Mouse (Mus musculus) hindbrain, embryonic 15.5 days (tissue): ENCODE data around the gene Pard6b. TPM values are rescaled to one million over a fixed set of nuclear protein-coding genes. Genes with fewer than 3 reads are reported as not detected.
"Not testable (repeated sequence)": the region's sequence is repeated elsewhere in the genome, so short reads cannot be mapped to it uniquely, and the experiment has no call there.

Experiments used
- ATAC-seq: fragments of 200-750 bp; cut with Nextera tagmentation; 2 replicates; pipeline ENCODE4 v1.8.0; 2017; ENCODE audit warnings: low read depth, moderate number of reproducible peaks, moderate TSS enrichment; ENCODE audit not compliant: low FRiP score
- H3K27ac ChIP-seq: fragments of 300-500 bp; sonication (generic); replicated peaks from 2 replicates; pipeline ENCODE4 v1.5.1; 2015; ENCODE audit warnings: mild to moderate bottlenecking, inconsistent platforms
- H3K27me3 ChIP-seq: fragments of 300-500 bp; sonication (generic); 2 replicates; pipeline ENCODE4 v1.6.1; 2015; ENCODE audit warnings: control low read depth, inconsistent platforms
- H3K36me3 ChIP-seq: fragments of 300-500 bp; sonication (generic); 2 replicates; pipeline ENCODE4 v1.6.1; 2015; ENCODE audit warnings: control low read depth, inconsistent platforms
- H3K4me1 ChIP-seq: fragments of 300-500 bp; sonication (generic); replicated peaks from 2 replicates; pipeline ENCODE4 v1.6.1; 2015; ENCODE audit warnings: control low read depth, inconsistent platforms
- H3K4me2 ChIP-seq: fragments of 300-500 bp; sonication (generic); 2 replicates; pipeline ENCODE4 v1.6.1; 2015; ENCODE audit warnings: moderate library complexity, mild to moderate bottlenecking, inconsistent platforms
- H3K4me3 ChIP-seq: fragments of 300-500 bp; sonication (generic); 2 replicates; pipeline ENCODE4 v1.5.1; 2015; ENCODE audit warnings: mild to moderate bottlenecking, inconsistent platforms
- H3K9ac ChIP-seq: fragments of 300-500 bp; sonication (generic); 2 replicates; pipeline ENCODE4 v1.6.1; 2015; ENCODE audit warnings: inconsistent platforms
- H3K9me3 ChIP-seq: fragments of 300-500 bp; sonication (generic); 2 replicates; pipeline ENCODE4 v1.6.1; 2016; ENCODE audit warnings: control low read depth, inconsistent platforms
- WGBS: fragments of 180-500 bp; shearing (Covaris S2); methylation state at CpG from one replicate; pipeline ENCODE4 v1.1.7; 2015; 5-methylcytosine and 5-hydroxymethylcytosine counted together
- polyA plus RNA-seq: library from polyadenylated mRNA; unstranded; fragments of >200 nt; fragmentation: Nextera tagmentation; extraction: Ambion mirVana; gene quantifications from 2 replicates; pipeline ENCODE4 v1.2.1, GENCODE M21; 2015

Pard6b gene
- polyA plus RNA-seq, 1 experiment from 2014 or later = 7.2 TPM

GRCm38 (mm10) chr2:168050000-168050942 lies 30.5 kb upstream of the Pard6b start:
- H3K9ac ChIP-seq = 0 out of 2 replicates have a peak overlapping the region, but pooled peaks have one; percentile 33
- peak overlapping the region; percentile 35 for H3K4me3 ChIP-seq
- ATAC-seq = peak; percentile 40; the same call in 1 of the 2 replicates
- H3K4me1 ChIP-seq = peaks cover 14% of the 10 kb centered on the region
- H3K36me3 ChIP-seq = no peaks in the 10 kb centered on the region
- peak overlapping the region; percentile 71 for H3K4me2 ChIP-seq
- no peaks in the 10 kb centered on the region for H3K9me3 ChIP-seq
- H3K27me3 ChIP-seq = peaks cover 33% of the 10 kb centered on the region
- WGBS = under 1% methylated on average over 56 of the region's 56 CpGs
- no peak overlapping the region for H3K27ac ChIP-seq

- H3K36me3 ChIP-seq = no peaks in the 10 kb centered on the region
- no peak overlapping the region for H3K9ac ChIP-seq
- H3K27me3 ChIP-seq = peaks cover 33% of the 10 kb centered on the region
- H3K4me3 ChIP-seq = no peak overlapping the region
- WGBS = 97% methylated on average over 1 of the region's 1 CpGs
- H3K9me3 ChIP-seq = no peaks in the 10 kb centered on the region
- no peak overlapping the region for H3K27ac ChIP-seq
- no peak overlapping the region for H3K4me2 ChIP-seq
- peaks cover 14% of the 10 kb centered on the region for H3K4me1 ChIP-seq
- ATAC-seq = no peak
Measured at GRCm38 (mm10) chr2:168052156-168052555, 28.6 kb upstream of the Pard6b start.

GRCm38 (mm10) chr2:168052689-168053088 lies 28.1 kb upstream of the Pard6b start:
- Histone ChIP-seq H3K4me1 (peaks cover 14% of the 10 kb centered on the region), H3K9me3 (no peaks in the 10 kb centered on the region), H3K27me3 (peaks cover 33% of the 10 kb centered on the region), H3K27ac (no peak overlapping the region), H3K4me3 (no peak overlapping the region), H3K4me2 (no peak overlapping the region), H3K9ac (no peak overlapping the region), H3K36me3 (no peaks in the 10 kb centered on the region)
- no peak for ATAC-seq
- 18% methylated on average over 2 of the region's 2 CpGs for WGBS

DNA sequence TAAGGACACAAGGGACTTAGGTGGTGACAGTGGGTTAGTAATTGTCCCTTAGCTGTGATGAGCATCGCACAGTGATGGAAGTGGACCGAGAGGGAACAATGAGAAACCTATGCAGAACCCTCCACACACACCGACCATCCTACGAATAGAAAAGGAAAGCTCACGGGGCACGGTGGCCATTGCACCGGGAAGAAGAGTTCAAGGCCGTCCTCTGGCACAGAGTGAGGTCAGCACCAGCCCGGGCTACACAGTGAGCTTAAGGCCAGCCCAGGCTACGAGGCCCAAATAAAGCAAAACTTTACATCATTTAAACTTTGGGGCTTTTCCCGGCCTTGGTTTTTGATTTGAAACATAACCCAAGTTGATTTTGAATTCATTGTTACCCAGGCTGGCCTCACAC lies 26.7 kb upstream of the Pard6b start:
- ATAC-seq = no peak
- no peak overlapping the region for H3K4me3 ChIP-seq
- 93% methylated on average over 11 of the region's 11 CpGs for WGBS

GRCm38 (mm10) chr2:168055910-168056665 lies 24.7 kb upstream of the Pard6b start:
- no peak overlapping the region for H3K27ac ChIP-seq
- no peak overlapping the region for H3K4me3 ChIP-seq
- no peaks in the 10 kb centered on the region for H3K4me1 ChIP-seq
- WGBS = 50% methylated on average over 14 of the region's 14 CpGs
- no peak for ATAC-seq
- no peak overlapping the region for H3K4me2 ChIP-seq
- H3K9me3 ChIP-seq = no peaks in the 10 kb centered on the region
- H3K36me3 ChIP-seq = no peaks in the 10 kb centered on the region
- H3K9ac ChIP-seq = no peak overlapping the region
- peaks cover 6% of the 10 kb centered on the region for H3K27me3 ChIP-seq

More for the DNA sequence above, 26.7 kb upstream of the Pard6b start:
- no peaks in the 10 kb centered on the region for H3K36me3 ChIP-seq
- H3K9ac ChIP-seq = no peak overlapping the region
- H3K4me1 ChIP-seq = peaks cover 10% of the 10 kb centered on the region
- no peaks in the 10 kb centered on the region for H3K9me3 ChIP-seq
- no peak overlapping the region for H3K4me2 ChIP-seq
- H3K27me3 ChIP-seq = peaks cover 22% of the 10 kb centered on the region
- no peak overlapping the region for H3K27ac ChIP-seq

DNA sequence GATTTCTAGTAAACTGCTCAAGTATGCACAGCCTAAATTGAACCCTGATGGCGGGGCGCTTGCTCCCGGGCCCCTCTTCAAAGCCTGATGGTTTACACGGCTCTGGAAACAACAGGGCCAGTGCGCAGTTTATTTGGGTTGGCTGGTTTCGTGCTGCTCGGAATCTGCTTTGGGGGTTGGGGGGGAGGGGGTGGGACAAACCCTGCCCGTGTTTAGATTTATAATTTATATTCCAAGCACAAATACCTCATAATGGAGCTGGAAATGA lies 24.2 kb upstream of the Pard6b start:
- Histone ChIP-seq H3K4me3 (no peak overlapping the region), H3K27me3 (peaks cover under 1% of the 10 kb centered on the region), H3K27ac (no peak overlapping the region), H3K4me2 (no peak overlapping the region), H3K36me3 (no peaks in the 10 kb centered on the region), H3K4me1 (no peaks in the 10 kb centered on the region), H3K9me3 (no peaks in the 10 kb centered on the region), H3K9ac (no peak overlapping the region)
- 54% methylated on average over 8 of the region's 8 CpGs for WGBS
- no peak for ATAC-seq

DNA sequence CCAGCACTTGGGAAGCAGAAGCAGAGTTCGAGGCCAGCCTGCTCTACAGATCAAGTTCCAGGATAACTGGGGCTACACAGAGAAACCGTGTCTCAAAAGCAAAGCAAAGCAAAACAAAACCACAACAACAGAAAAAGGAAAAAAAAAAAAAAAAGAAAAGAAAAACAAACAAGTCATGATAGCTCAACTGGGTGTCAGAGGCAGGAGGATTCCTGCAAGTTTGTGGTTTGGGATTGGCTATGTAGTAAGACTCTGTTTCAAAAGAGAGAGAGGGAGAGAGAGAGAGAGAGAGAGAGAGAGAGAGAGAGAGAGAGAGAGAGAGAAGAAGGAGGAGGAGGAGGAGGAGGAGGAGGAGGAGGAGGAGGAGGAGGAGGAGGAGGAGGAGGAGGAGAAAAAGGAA lies 22.9 kb upstream of the Pard6b start:
- not testable (repeated sequence) for H3K4me2 ChIP-seq, H3K27me3 ChIP-seq, H3K36me3 ChIP-seq, H3K9ac ChIP-seq, ATAC-seq, H3K27ac ChIP-seq, H3K9me3 ChIP-seq, H3K4me1 ChIP-seq, H3K4me3 ChIP-seq
- WGBS = 72% methylated on average over 2 of the region's 2 CpGs

- WGBS = 31% methylated on average over 13 of the region's 13 CpGs
- no peaks in the 10 kb centered on the region for H3K36me3 ChIP-seq
Measured at GRCm38 (mm10) chr2:168058488-168059199, 22.2 kb upstream of the Pard6b start.

GRCm38 (mm10) chr2:168059200-168059790 lies 21.5 kb upstream of the Pard6b start:
- H3K4me3 ChIP-seq = no peak overlapping the region
- no peaks in the 10 kb centered on the region for H3K9me3 ChIP-seq
- H3K27ac ChIP-seq = no peak overlapping the region
- H3K36me3 ChIP-seq = no peaks in the 10 kb centered on the region
- no peak for ATAC-seq
- WGBS = 81% methylated on average over 6 of the region's 6 CpGs
- H3K9ac ChIP-seq = no peak overlapping the region
- no peaks in the 10 kb centered on the region for H3K27me3 ChIP-seq
- no peaks in the 10 kb centered on the region for H3K4me1 ChIP-seq
- no peak overlapping the region for H3K4me2 ChIP-seq

More at GRCm38 (mm10) chr2:168058488-168059199, 22.2 kb upstream of the Pard6b start:
- H3K9me3 ChIP-seq = no peaks in the 10 kb centered on the region
- H3K4me3 ChIP-seq = no peak overlapping the region
- ATAC-seq = no peak
- no peaks in the 10 kb centered on the region for H3K27me3 ChIP-seq
- no peak overlapping the region for H3K9ac ChIP-seq
- H3K4me2 ChIP-seq = no peak overlapping the region
- no peak overlapping the region for H3K27ac ChIP-seq
- no peaks in the 10 kb centered on the region for H3K4me1 ChIP-seq

- Histone ChIP-seq H3K4me1 (no peaks in the 10 kb centered on the region), H3K4me3 (no peak overlapping the region), H3K27ac (no peak overlapping the region), H3K9ac (no peak overlapping the region), H3K9me3 (no peaks in the 10 kb centered on the region), H3K27me3 (no peaks in the 10 kb centered on the region), H3K36me3 (no peaks in the 10 kb centered on the region), H3K4me2 (no peak overlapping the region)
- no peak for ATAC-seq
- WGBS = 93% methylated on average over 12 of the region's 12 CpGs
Measured at GRCm38 (mm10) chr2:168063712-168064111, 17.1 kb upstream of the Pard6b start.

DNA sequence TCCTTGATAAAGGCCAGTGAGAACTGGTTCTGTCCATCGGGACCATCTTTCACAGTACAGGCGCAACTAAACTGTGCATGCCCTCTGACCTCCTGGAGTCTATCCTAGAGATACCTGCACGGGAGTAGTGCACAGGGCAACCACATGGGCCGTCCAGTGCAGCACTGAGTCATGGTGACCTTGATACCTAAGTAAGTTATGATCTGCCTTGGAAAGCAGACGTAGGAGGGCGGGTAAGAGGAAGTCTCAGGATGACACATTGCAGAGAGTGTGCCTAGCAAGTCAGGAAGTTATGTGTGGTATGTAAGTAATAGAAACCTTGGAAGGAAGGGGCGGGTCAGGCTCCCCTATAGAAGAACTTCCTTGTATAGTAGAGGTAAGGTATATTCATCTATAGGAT lies 15.3 kb upstream of the Pard6b start:
- WGBS = 89% methylated on average over 7 of the region's 7 CpGs

More for the DNA sequence above, 15.3 kb upstream of the Pard6b start:
- Histone ChIP-seq H3K36me3 (no peaks in the 10 kb centered on the region), H3K27me3 (no peaks in the 10 kb centered on the region), H3K9ac (no peak overlapping the region), H3K4me2 (no peak overlapping the region), H3K27ac (no peak overlapping the region), H3K4me3 (no peak overlapping the region), H3K9me3 (no peaks in the 10 kb centered on the region), H3K4me1 (no peaks in the 10 kb centered on the region)
- no peak for ATAC-seq
